Mouse (Mus musculus): ENCODE results near the gene Ntn3. TPM values are rescaled to one million over a fixed set of nuclear protein-coding genes. Genes with fewer than 3 reads are reported as not detected.
A peak's percentile ranks its signal among the peaks of the same experiment; 100 is the strongest.

Ntn3 gene
- total and polyA plus RNA-seq, 3 experiments, result 1.6 to 3.8 (median 2.1) TPM

- Histone ChIP-seq H3K9me3 (replicated peaks) (no peaks in the 10 kb centered on the region), H3K27me3 (ENCODE audit: insufficient read depth, low read length) (no peaks in the 10 kb centered on the region), H3K36me3 (replicated peaks) (peaks cover 90% of the 10 kb centered on the region), H3K4me3 (ENCODE audit: low read depth, low read length) (peak overlapping the region; percentile 34; the same call in 1 of the 2 replicates), H3K4me1 (ENCODE audit: insufficient read depth, low read depth, low read length) (peaks cover 80% of the 10 kb centered on the region)
- no peak for DNase-seq (ENCODE audit: low spot score)
- ATAC-seq (ENCODE audit: extremely low read depth, insufficient number of reproducible peaks, low FRiP score, poor library complexity, severe bottlenecking), result no peak
- TF ChIP-seq CTCF (IDR thresholded peaks at IDR 0.05; ENCODE audit: low read depth, low read length) (no peak), POLR2AphosphoS5 (IDR thresholded peaks at IDR 0.05; ENCODE audit: insufficient replicate concordance, low read depth, low read length) (no peak), TAL1 (conservative IDR thresholded peaks at IDR 0.05; ENCODE audit: low read depth, low read length) (no peak), GATA2 (IDR thresholded peaks at IDR 0.05; ENCODE audit: borderline replicate concordance, low read depth, low read length) (no peak), GATA1 (IDR thresholded peaks at IDR 0.05; ENCODE audit: borderline replicate concordance, low read length) (no peak)
These were observed 17.4 kb upstream of the Ntn3 start for GRCm38 (mm10) chr17:24226721-24227120.

GRCm38 (mm10) chr17:24225851-24226250, 16.5 kb upstream of the Ntn3 start:
- H3K9me3 ChIP-seq (replicated peaks), result no peaks in the 10 kb centered on the region
- TF ChIP-seq CTCF (IDR thresholded peaks at IDR 0.05; ENCODE audit: low read depth, low read length) (no peak), TAL1 (conservative IDR thresholded peaks at IDR 0.05; ENCODE audit: low read depth, low read length) (peak; percentile 88)
- DNase-seq (ENCODE audit: low spot score) (no peak), ATAC-seq (ENCODE audit: extremely low read depth, insufficient number of reproducible peaks, low FRiP score, poor library complexity, severe bottlenecking) (peak; percentile 82)
- H3K36me3 ChIP-seq (replicated peaks), result peaks cover 82% of the 10 kb centered on the region
- no peak overlapping the region; the same call in 1 of the 2 replicates for H3K4me3 ChIP-seq (ENCODE audit: low read depth, low read length)
- peaks cover 82% of the 10 kb centered on the region for H3K4me1 ChIP-seq (ENCODE audit: insufficient read depth, low read depth, low read length)
- H3K27me3 ChIP-seq (ENCODE audit: insufficient read depth, low read length), result no peaks in the 10 kb centered on the region

DNA sequence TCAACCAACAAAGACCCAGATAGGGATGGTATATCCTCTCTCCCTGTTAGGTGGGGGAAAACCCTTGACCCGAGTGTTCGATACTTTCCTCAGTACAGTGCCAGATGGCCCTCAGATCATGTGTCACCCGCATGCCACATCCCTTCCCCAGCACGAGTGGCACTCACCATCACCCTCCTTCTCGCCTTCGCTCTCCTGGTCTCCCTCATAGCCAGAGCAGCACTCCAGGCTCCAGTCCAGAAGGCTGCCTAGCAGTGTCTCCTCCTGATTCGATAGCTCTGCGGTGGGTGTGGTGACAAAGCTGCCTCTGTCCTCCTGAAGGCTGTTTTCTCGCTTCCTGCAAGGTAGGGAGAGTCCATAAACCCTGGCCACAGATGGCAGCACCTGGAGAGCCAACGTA, 15.4 kb upstream of the Ntn3 start:
- no peak for TF ChIP-seq TAL1 (conservative IDR thresholded peaks at IDR 0.05; ENCODE audit: low read depth, low read length)
- no peak for TF ChIP-seq CTCF (IDR thresholded peaks at IDR 0.05; ENCODE audit: low read depth, low read length)
- TF ChIP-seq GATA2 (IDR thresholded peaks at IDR 0.05; ENCODE audit: borderline replicate concordance, low read depth, low read length), result no peak
- TF ChIP-seq GATA1 (IDR thresholded peaks at IDR 0.05; ENCODE audit: borderline replicate concordance, low read length), result no peak
- Histone ChIP-seq H3K36me3 (replicated peaks) (peaks cover 75% of the 10 kb centered on the region), H3K4me1 (ENCODE audit: insufficient read depth, low read depth, low read length) (peaks cover 85% of the 10 kb centered on the region)

DNA sequence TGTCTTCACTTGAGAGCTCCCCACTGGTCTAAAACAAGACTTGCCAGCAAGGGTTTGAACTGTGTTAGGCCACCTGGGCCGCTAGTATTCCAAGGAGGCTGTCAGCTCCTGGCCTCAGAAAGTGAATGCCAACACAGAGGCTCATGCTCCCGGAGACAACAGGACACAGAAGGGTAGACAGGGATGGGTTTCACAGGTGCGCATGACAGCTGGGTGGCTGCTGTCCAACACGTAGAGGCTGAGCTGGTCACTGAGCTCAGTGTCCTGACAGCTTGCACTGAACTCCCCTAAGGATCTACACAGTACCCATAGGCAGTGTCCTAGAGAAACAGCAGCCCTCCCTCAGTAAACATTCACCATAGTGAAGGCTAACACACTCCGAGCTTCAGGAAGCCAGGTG, 14.2 kb upstream of the Ntn3 start:
- peaks cover 78% of the 10 kb centered on the region for H3K36me3 ChIP-seq (replicated peaks)
- TF ChIP-seq CTCF (IDR thresholded peaks at IDR 0.05; ENCODE audit: low read depth, low read length) (no peak), POLR2AphosphoS5 (IDR thresholded peaks at IDR 0.05; ENCODE audit: insufficient replicate concordance, low read depth, low read length) (no peak), TAL1 (conservative IDR thresholded peaks at IDR 0.05; ENCODE audit: low read depth, low read length) (no peak), GATA2 (IDR thresholded peaks at IDR 0.05; ENCODE audit: borderline replicate concordance, low read depth, low read length) (no peak), GATA1 (IDR thresholded peaks at IDR 0.05; ENCODE audit: borderline replicate concordance, low read length) (no peak)
- no peaks in the 10 kb centered on the region for H3K27me3 ChIP-seq (ENCODE audit: insufficient read depth, low read length)
- H3K9me3 ChIP-seq (replicated peaks), result no peaks in the 10 kb centered on the region
- ATAC-seq (ENCODE audit: extremely low read depth, insufficient number of reproducible peaks, low FRiP score, poor library complexity, severe bottlenecking) (no peak), DNase-seq (ENCODE audit: low spot score) (no peak)
- H3K4me1 ChIP-seq (ENCODE audit: insufficient read depth, low read depth, low read length), result peaks cover 91% of the 10 kb centered on the region
- H3K4me3 ChIP-seq (ENCODE audit: low read depth, low read length), result no peak overlapping the region

More for the DNA sequence above, 15.4 kb upstream of the Ntn3 start:
- H3K4me3 ChIP-seq (ENCODE audit: low read depth, low read length), result peak overlapping the region; percentile 46; the same call in 1 of the 2 replicates
- no peaks in the 10 kb centered on the region for H3K9me3 ChIP-seq (replicated peaks)
- H3K27me3 ChIP-seq (ENCODE audit: insufficient read depth, low read length), result no peaks in the 10 kb centered on the region
- DNase-seq (ENCODE audit: low spot score) (no peak), ATAC-seq (ENCODE audit: extremely low read depth, insufficient number of reproducible peaks, low FRiP score, poor library complexity, severe bottlenecking) (no peak)

- Histone ChIP-seq H3K4me3 (ENCODE audit: low read depth, low read length) (no peak overlapping the region), H3K9me3 (replicated peaks) (no peaks in the 10 kb centered on the region), H3K36me3 (replicated peaks) (peaks cover 78% of the 10 kb centered on the region), H3K4me1 (ENCODE audit: insufficient read depth, low read depth, low read length) (peaks cover 92% of the 10 kb centered on the region), H3K27me3 (ENCODE audit: insufficient read depth, low read length) (no peaks in the 10 kb centered on the region)
- ATAC-seq (ENCODE audit: extremely low read depth, insufficient number of reproducible peaks, low FRiP score, poor library complexity, severe bottlenecking) (no peak), DNase-seq (ENCODE audit: low spot score) (no peak)
- TF ChIP-seq POLR2AphosphoS5 (IDR thresholded peaks at IDR 0.05; ENCODE audit: insufficient replicate concordance, low read depth, low read length), result no peak
- no peak for TF ChIP-seq GATA1 (IDR thresholded peaks at IDR 0.05; ENCODE audit: borderline replicate concordance, low read length)
- no peak for TF ChIP-seq TAL1 (conservative IDR thresholded peaks at IDR 0.05; ENCODE audit: low read depth, low read length)
- no peak for TF ChIP-seq GATA2 (IDR thresholded peaks at IDR 0.05; ENCODE audit: borderline replicate concordance, low read depth, low read length)
- no peak for TF ChIP-seq CTCF (IDR thresholded peaks at IDR 0.05; ENCODE audit: low read depth, low read length)
These were observed 13.3 kb upstream of the Ntn3 start for GRCm38 (mm10) chr17:24222653-24223052.

DNA sequence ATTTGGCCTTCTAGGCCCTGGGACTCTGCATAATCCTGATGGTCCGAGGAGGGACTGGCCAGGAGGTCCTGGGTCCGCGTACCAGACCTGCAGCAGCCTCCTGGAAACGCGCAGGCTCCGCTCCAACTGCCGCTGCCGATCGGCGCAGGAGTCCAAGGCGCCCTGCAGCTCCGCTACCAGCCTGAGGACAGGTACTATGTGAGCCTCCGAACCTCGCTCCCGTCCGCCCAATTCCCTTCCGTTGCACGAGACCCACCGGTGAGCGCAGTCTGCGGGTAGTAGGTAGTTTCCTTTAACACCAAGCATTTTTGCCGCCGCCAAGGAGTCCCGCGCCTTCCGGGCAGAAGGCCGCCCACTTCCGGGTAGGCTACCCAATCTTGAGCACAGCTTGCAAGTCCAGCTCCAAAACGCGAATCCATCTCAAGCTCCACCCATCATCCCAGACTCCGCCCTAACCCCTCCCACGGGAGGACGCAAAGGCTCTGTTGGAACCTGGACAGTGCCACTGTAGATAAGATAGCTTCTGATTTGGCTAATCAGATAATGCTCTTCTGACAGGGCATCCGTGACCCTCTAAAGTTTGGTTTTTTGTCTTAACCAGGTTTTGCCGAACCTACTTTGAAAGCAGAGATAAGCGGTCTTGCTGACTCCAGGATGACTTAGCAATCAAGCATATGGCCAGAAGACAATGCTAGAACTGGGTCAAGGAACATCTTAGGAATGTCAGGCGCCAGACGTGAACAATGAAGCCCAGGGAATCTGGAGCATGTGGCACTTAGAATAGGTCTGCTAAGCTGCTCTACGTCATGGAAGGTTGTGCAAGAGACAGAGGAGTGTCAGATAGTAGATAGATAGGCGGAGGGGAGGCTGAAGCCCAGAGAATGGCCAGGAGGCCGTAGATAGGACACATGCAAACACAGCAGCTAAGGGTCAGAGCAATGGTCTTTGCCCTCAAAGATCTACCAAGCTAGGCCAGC, 11.4 kb upstream of the Ntn3 start, which contains the start of gene Tedc2:
Gene Tedc2 (minus strand): TSS at position 417 of the 977 bp plus-strand sequence.
- TF ChIP-seq TAL1 (conservative IDR thresholded peaks at IDR 0.05; ENCODE audit: low read depth, low read length) (peak; percentile 59), GATA2 (IDR thresholded peaks at IDR 0.05; ENCODE audit: borderline replicate concordance, low read depth, low read length) (0 out of 2 replicates have a peak, but pooled peaks have one; percentile 28), POLR2AphosphoS5 (IDR thresholded peaks at IDR 0.05; ENCODE audit: insufficient replicate concordance, low read depth, low read length) (peak; percentile 34; the same call in 1 of the 2 replicates), GATA1 (IDR thresholded peaks at IDR 0.05; ENCODE audit: borderline replicate concordance, low read length) (no peak)
- H3K4me1 ChIP-seq (ENCODE audit: insufficient read depth, low read depth, low read length), result peaks cover 90% of the 10 kb centered on the region

More for the DNA sequence above, 11.4 kb upstream of the Ntn3 start, which contains the start of gene Tedc2:
- H3K4me3 ChIP-seq (ENCODE audit: low read depth, low read length), result peak within 1 kb of the TSS; percentile 98
- no peaks in the 10 kb centered on the region for H3K9me3 ChIP-seq (replicated peaks)
- peaks cover 79% of the 10 kb centered on the region for H3K36me3 ChIP-seq (replicated peaks)
- DNase-seq (ENCODE audit: low spot score), result peak; percentile 75
- no peaks in the 10 kb centered on the region for H3K27me3 ChIP-seq (ENCODE audit: insufficient read depth, low read length)
- ATAC-seq (ENCODE audit: extremely low read depth, insufficient number of reproducible peaks, low FRiP score, poor library complexity, severe bottlenecking), result peak; percentile 75
